Comparison of ENCODE assay signal across 12 mouse cellular contexts in genomic region chr13:113640944-113641597, GRCm38 (mm10). TPM values are rescaled to one million over a fixed set of nuclear protein-coding genes. Genes with fewer than 3 reads are reported as not detected.
DNase-seq lines count a peak whose midpoint lies in the region; ATAC-seq and TF ChIP-seq lines count a peak whose summit lies in the region.
"Had no signal": no experiment of that assay in that cellular context is flagged by ENCODE, and none has a peak within 500 bp of the region (broad histone marks: within the 10 kb centered on the region; RNA-seq: fewer than 3 reads in every experiment).

No protein-coding gene starts in this region.

- no peaks in the 10 kb centered on the region for H3K27me3 ChIP-seq in cerebellum, adult 2 months (ENCODE audit: control insufficient read depth, insufficient read depth, low read length)
- no peaks in the 10 kb centered on the region for H3K27me3 ChIP-seq in kidney, adult 2 months (replicated peaks; ENCODE audit: control insufficient read depth, insufficient read depth, low read length)
- H3K27me3 ChIP-seq in hindbrain, embryonic 12.5 days = no peaks in the 10 kb centered on the region
- H3K27me3 ChIP-seq: lung, embryonic 15.5 days had no signal

- DNase-seq in cerebellum, adult 2 months = no peak
- DNase-seq in cerebellum, adult 9-10 months = no peak
- peak; percentile 35 for DNase-seq in kidney, adult 2 months
- DNase-seq in kidney, adult 11 months = no peak
- DNase-seq in 3T3-L1 (ENCODE audit: low read depth, low spot score) = peak; percentile 54
- DNase-seq in thymus, postnatal 25 days = no peak
- DNase-seq: kidney, postnatal 4 days; thymus, postnatal 36 days had no signal

- H3K4me1 ChIP-seq in cerebellum, adult 2 months (ENCODE audit: control insufficient read depth, insufficient read depth, low read length) = no peaks in the 10 kb centered on the region
- H3K4me1 ChIP-seq in kidney, adult 2 months (ENCODE audit: control insufficient read depth, insufficient read depth, low read length) = no peaks in the 10 kb centered on the region
- H3K4me1 ChIP-seq in hindbrain, embryonic 12.5 days = no peaks in the 10 kb centered on the region

- WGBS in cerebellum, adult 2 months = 26% methylated on average over 11 of the region's 11 CpGs
- WGBS in kidney, adult 2 months = 76% methylated on average over 11 of the region's 11 CpGs
- 64% methylated on average over 11 of the region's 11 CpGs for WGBS in hindbrain, embryonic 12.5 days

- peak; percentile 41; the same call in 1 of the 2 replicates for TF ChIP-seq CTCF in cerebellum, adult 2 months (IDR thresholded peaks at IDR 0.05; ENCODE audit: borderline replicate concordance, insufficient read depth, low read depth, low read length)
- TF ChIP-seq CTCF in kidney, adult 2 months (conservative IDR thresholded peaks at IDR 0.05; ENCODE audit: insufficient read depth, insufficient read length, low read depth, low read length) = peak; percentile 43; the same call in 1 of the 2 replicates

- no peak overlapping the region for H3K4me3 ChIP-seq in cerebellum, adult 2 months (replicated peaks; ENCODE audit: insufficient read depth, low read depth, low read length)
- no peak overlapping the region for H3K4me3 ChIP-seq in kidney, adult 2 months (ENCODE audit: insufficient read depth, low read depth, low read length)
- H3K4me3 ChIP-seq in hindbrain, embryonic 12.5 days = no peak overlapping the region
- H3K4me3 ChIP-seq: lung, embryonic 15.5 days had no signal

- no peaks in the 10 kb centered on the region for H3K36me3 ChIP-seq in kidney, adult 2 months (ENCODE audit: control insufficient read depth, insufficient read depth, low read length)
- H3K36me3 ChIP-seq in hindbrain, embryonic 12.5 days = no peaks in the 10 kb centered on the region
- H3K36me3 ChIP-seq: lung, embryonic 15.5 days had no signal

- H3K9ac ChIP-seq in hindbrain, embryonic 12.5 days = no peak overlapping the region
- H3K9ac ChIP-seq: lung, embryonic 15.5 days had no signal

- TF ChIP-seq POLR2A in cerebellum, adult 2 months (IDR thresholded peaks at IDR 0.05; ENCODE audit: borderline replicate concordance, insufficient read depth, low read length) = no peak
- TF ChIP-seq POLR2A in kidney, adult 2 months (IDR thresholded peaks at IDR 0.05; ENCODE audit: low read depth, low read length) = no peak

- H3K9me3 ChIP-seq in hindbrain, embryonic 12.5 days (replicated peaks) = no peaks in the 10 kb centered on the region
- H3K9me3 ChIP-seq: lung, embryonic 15.5 days had no signal

- no peak overlapping the region for H3K27ac ChIP-seq in cerebellum, adult 2 months (ENCODE audit: insufficient read depth, low read length)
- no peak overlapping the region for H3K27ac ChIP-seq in kidney, adult 2 months (ENCODE audit: insufficient read depth, low read depth, low read length)
- H3K27ac ChIP-seq in hindbrain, embryonic 12.5 days = no peak overlapping the region
- H3K27ac ChIP-seq: lung, embryonic 15.5 days had no signal

- no peak overlapping the region for H3K4me2 ChIP-seq in hindbrain, embryonic 12.5 days (replicated peaks)
- H3K4me2 ChIP-seq: lung, embryonic 15.5 days had no signal

- peak; percentile 59; the same call in 1 of the 2 replicates for ATAC-seq in hindbrain, embryonic 12.5 days (ENCODE audit: low FRiP score)
- ATAC-seq in erythroid progenitor cell, adult 5-6 weeks (replicated peaks; ENCODE audit: low FRiP score, poor library complexity, severe bottlenecking) = no peak

RNA-seq across cellular contexts. Expression of gene Hspb3, which starts 22.4 kb away (rescaled TPM):
- polyA plus RNA-seq in cerebellum, adult 2 months (2012; rRNA removed) = 1.9 and 2.7 TPM in 2 replicates
- polyA plus RNA-seq in kidney, adult 2 months (2012; rRNA removed) = 0.55 TPM in 1 of 2 replicates, not detected in the other
- polyA plus RNA-seq in hindbrain, embryonic 12.5 days (2016; fragmentation: Nextera tagmentation; extraction: Ambion mirVana) = 0.76 and 1.6 TPM in 2 replicates
- total RNA-seq in erythroid progenitor cell, adult 5-6 weeks (2015; ENCODE audit: low replicate concordance) = not detected in 2 replicates
- total RNA-seq in erythroid progenitor cell, adult 5-6 weeks (2017; ENCODE audit: low replicate concordance) = not detected in 2 replicates
- total RNA-seq: adrenal gland, adult 18-20 months had no signal

RNA-seq across cellular contexts. Expression of gene Snx18, which starts 22.7 kb away (rescaled TPM):
- polyA plus RNA-seq in cerebellum, adult 2 months (2012; rRNA removed) = 16.4 and 17.0 TPM in 2 replicates
- 22.1 and 22.9 TPM in 2 replicates for polyA plus RNA-seq in kidney, adult 2 months (2012; rRNA removed)
- 30.6 and 31.1 TPM in 2 replicates for polyA plus RNA-seq in hindbrain, embryonic 12.5 days (2016; fragmentation: Nextera tagmentation; extraction: Ambion mirVana)
- total RNA-seq in erythroid progenitor cell, adult 5-6 weeks (2015; ENCODE audit: low replicate concordance) = 5.8 and 6.3 TPM in 2 replicates
- total RNA-seq in erythroid progenitor cell, adult 5-6 weeks (2017; ENCODE audit: low replicate concordance) = 5.7 and 8.2 TPM in 2 replicates

Comparison
In these comparisons a context has a peak if more than half of its experiments do, and no peak if none do; other contexts are left out.
1. DNase-seq: peak in kidney, adult 2 months (single experiment) and 3T3-L1 (single experiment); none in cerebellum, adult 2 months (0 of 2), cerebellum, adult 9-10 months (single experiment), kidney, adult 11 months (single experiment) and thymus, postnatal 25 days (single experiment).